Mouse (Mus musculus) brown adipose tissue, adult 24 weeks (tissue): Measurements from ENCODE around the gene Prdm16. TPM values are rescaled to one million over a fixed set of nuclear protein-coding genes. Genes with fewer than 3 reads are reported as not detected.

Source experiments
- H3K27ac ChIP-seq: fragments of 200-500 bp; replicated peaks from 2 replicates; pipeline ENCODE4 v1.5.1; 2012; ENCODE audit warnings: low read depth, mild to moderate bottlenecking, low read length
- H3K4me1 ChIP-seq: fragments of 200-500 bp; 2 replicates; pipeline ENCODE4 v1.6.1; 2012; ENCODE audit warnings: low read length, mixed read lengths; ENCODE audit not compliant: control insufficient read depth, insufficient read depth, insufficient read length
- H3K4me3 ChIP-seq: fragments of 200-500 bp; 2 replicates; pipeline ENCODE4 v1.5.1; 2012; ENCODE audit warnings: low read depth, mild to moderate bottlenecking, low read length, moderate library complexity; ENCODE audit not compliant: insufficient read depth
- polyA plus RNA-seq: library from polyadenylated mRNA; stranded (reverse); fragments of >200 nt; gene quantifications from 2 replicates; pipeline ENCODE4 v1.2.4, GENCODE M21; 2012; ENCODE audit not compliant: missing spikeins, insufficient read depth, insufficient read length

Prdm16 gene
- polyA plus RNA-seq, 1 experiment, result 10.2 TPM

DNA sequence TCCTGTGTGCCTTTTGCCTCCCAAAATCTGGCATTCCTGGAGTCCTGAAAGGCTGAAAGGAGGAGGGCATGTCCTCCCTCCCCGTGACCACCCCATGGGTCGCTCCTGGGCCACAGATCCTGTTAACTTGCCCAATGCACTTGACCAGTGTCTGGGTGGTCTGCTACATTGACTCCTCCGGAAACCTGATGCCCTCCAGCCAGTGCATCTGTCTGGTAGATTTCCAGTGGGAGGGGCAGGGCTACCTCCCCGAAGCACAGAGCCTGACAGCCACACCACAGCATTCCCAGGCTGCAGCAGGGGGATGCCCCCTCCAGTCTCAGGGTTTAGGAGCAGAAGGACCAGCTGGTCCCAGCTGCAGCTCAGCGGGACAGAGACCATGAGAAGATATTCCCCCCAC is 15.8 kb upstream of the Prdm16 start:
- no peaks in the 10 kb centered on the region for H3K4me1 ChIP-seq
- H3K4me3 ChIP-seq, result no peak overlapping the region
- no peak overlapping the region for H3K27ac ChIP-seq

DNA sequence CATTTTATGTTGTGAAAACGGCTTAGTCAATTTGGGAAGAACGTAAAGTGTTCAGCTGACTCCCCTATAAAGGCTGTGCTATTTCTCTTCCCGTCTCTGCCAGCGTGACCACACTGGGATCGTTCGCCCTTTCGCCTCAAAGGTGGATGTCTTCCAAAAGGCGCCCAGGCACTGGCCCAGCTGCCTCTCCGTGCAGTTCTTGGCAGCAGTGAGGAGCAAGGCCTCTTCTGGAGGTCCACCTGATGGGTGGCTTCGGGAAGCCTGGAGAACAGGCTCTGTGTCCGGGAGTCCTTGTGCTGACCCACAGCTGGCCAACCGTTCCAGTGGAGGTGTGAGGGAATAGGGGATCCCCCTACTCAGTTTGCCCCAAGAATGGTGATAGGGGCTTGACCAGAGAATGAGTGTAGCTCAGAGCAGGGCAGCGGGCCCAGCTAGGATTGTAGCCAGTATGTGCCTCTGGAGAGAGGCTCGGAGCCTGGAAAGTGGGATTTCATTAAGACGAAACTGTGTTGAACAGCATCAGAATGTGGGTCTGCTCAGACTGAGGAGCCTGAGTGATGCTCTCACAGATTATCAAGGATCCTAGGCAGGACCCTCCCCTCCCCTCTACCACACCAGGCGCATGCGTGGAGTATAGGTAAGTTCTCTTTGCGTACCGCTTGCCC is 12.5 kb upstream of the Prdm16 start:
- no peak overlapping the region for H3K27ac ChIP-seq

DNA sequence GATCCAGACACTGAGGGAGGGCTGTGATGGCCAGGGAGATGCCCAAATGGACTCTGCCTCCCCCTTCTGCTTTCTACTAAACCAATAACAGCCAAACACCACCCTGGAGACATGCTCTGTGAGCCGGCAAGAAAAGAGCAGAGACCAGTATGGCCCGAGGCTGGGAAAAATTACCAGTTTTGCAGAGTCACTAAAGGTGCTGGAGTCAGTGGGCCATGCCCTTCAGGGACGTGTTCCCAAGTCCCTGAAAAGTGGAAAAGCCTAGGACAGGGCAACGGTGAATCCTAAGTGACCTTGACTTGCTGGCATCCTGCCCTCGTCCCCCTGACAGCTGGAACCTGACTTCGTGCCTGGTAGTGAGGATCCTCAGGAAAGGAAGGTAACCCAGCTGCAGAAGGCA is 5.8 kb upstream of the Prdm16 start:
- Histone ChIP-seq H3K27ac (no peak overlapping the region), H3K4me1 (no peaks in the 10 kb centered on the region; the same call in 1 of the 2 replicates)

More for the DNA sequence above, 12.5 kb upstream of the Prdm16 start:
- no peaks in the 10 kb centered on the region for H3K4me1 ChIP-seq
- no peak overlapping the region for H3K4me3 ChIP-seq

DNA sequence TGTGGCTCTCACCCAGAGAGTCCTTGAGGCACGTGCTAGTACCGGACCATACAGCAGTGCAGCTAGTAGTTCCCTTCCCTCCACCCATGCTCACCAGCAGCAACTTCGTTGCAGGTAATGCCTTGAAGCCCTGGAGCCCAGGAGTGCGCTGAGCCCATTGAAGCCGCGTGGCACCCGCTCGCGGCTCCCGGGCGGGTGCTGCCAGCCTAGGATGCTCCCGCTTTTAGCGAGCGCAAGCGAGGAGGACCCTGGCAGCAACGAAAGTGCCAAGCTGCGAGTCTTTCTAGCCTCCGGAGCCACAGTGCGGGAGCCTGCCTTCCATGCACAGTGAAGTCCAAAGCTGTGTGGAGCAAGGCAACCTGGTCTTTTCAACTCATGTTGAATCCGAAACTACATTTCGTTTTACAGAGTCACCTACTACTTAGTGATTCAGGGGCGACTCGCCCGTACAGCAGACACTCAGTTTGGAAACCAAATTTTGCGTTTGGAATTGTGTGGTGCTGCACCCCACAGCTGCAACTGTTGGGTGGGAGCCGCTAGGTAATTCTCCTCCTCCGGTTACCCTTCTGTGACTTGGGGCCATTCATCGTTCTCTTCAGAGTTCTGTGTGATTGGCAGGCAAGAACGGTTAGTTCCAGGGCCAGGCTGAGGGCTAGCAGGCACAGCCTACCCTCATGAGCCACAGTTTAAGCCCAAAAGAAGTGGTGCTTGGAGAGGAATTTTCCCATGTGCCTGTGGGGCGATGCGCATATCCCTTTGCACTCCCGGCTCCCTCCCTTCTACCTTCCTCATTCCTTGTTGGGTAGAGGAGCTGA is 4.8 kb upstream of the Prdm16 start:
- no peaks in the 10 kb centered on the region; the same call in 1 of the 2 replicates for H3K4me1 ChIP-seq
- no peak overlapping the region for H3K27ac ChIP-seq
- no peak overlapping the region for H3K4me3 ChIP-seq

More for the DNA sequence above, 5.8 kb upstream of the Prdm16 start:
- no peak overlapping the region for H3K4me3 ChIP-seq

DNA sequence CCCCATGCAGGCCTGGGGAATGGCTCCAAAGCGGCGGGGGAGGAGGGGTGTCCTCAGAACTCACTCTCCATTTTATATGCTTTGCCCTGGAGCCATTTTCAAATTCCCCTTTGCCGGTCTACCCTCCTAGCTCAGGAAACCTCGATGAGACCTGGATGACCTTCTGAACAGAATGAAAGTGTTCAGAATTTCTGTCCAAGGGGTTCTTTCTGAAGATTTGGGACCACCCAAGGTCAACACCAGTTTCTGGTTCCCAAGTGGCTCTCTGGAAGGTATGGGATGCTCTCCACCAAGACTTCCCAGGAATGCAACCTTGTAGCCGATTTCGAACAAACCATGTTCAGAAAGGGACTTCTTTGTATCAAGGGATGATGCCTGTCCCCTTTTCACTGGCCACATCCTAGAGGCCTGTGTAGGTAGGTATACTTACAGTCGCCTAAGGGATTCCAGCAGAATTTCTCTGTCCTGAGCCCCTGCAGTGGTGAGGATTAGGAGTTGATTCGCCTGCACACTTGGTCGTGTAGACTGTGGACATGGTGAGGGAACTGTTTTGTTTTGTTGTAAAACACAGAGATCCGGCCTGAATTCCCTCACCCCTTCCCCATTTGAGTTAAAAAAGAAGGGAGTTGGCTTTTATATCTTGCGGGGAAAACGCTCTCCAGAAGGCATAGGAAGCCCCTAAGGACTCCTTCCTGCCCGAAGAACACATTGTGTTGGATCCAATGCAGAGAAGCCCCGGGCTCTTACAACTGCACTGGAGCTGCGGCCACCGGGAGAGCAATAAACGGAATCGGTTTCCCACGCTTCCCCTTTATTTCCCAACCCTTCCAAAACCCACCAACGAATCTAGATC is 4.0 kb upstream of the Prdm16 start:
- Histone ChIP-seq H3K4me1 (no peaks in the 10 kb centered on the region; the same call in 1 of the 2 replicates), H3K4me3 (no peak overlapping the region), H3K27ac (no peak overlapping the region)

DNA sequence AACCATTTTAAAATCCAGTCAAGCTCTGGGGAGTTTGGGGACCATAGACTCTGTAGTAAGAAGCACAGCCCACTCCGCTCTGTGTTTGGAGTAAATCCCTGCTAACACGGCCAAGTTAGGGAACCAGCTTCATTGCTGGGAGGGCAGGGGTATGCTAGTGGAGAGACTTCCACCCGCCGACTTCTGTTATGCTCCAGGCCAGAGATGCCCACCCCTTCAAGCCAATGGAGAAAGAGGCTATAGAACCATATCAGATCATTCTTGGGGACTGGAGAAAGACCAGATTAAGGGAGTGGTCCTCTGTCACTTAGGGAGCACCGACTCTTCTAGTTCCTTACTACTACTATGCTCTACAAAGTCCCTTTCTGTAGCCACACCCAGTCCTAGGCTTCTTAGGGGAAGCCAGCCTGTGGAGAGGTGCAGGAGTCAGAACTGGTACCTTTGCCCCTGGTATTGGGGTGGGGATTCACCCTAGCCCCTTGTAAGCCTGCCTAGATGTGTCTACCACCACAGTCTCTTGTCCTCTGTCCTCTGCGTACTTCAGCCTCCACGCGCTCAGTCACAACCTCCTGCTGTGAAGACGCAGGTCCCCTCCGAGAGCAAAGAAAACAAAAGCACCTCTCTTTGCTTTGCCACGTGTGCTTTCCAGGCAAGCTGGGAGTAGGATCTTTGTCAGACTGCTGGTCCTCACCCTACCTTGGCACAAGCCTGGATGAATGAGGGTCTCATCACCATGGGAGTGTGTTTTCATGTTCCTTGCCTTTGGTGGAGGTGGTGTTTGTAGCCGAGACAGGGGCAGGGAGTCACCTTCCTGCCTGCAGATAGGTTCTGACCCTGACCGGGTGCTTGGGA is 3.1 kb upstream of the Prdm16 start:
- Histone ChIP-seq H3K27ac (peak overlapping the region; percentile 50; the same call in 1 of the 2 replicates), H3K4me1 (no peaks in the 10 kb centered on the region; the same call in 1 of the 2 replicates), H3K4me3 (no peak overlapping the region; the same call in 1 of the 2 replicates)

DNA sequence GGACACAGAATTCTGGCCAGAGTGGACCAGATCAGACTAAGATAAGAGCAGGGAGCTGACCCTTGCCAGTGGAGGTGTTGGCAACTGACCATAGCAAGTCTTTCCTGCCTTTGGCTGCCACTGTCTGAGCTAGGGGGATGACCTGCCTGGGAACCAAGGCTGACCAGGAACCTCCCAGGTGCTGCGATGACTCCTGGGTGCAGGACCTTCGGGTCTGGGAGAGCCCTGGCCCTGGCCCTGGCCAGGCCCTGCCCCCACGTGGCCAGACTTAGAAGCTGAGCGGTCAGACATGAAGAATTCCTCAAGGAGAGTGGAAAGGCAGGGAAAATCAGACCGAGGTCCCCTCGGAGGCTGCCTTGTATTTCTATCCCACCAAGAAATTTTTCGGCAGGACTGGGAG is 2.5 kb upstream of the Prdm16 start:
- Histone ChIP-seq H3K4me1 (no peaks in the 10 kb centered on the region; the same call in 1 of the 2 replicates), H3K27ac (peak overlapping the region; percentile 84), H3K4me3 (peak overlapping the region; percentile 77)

DNA sequence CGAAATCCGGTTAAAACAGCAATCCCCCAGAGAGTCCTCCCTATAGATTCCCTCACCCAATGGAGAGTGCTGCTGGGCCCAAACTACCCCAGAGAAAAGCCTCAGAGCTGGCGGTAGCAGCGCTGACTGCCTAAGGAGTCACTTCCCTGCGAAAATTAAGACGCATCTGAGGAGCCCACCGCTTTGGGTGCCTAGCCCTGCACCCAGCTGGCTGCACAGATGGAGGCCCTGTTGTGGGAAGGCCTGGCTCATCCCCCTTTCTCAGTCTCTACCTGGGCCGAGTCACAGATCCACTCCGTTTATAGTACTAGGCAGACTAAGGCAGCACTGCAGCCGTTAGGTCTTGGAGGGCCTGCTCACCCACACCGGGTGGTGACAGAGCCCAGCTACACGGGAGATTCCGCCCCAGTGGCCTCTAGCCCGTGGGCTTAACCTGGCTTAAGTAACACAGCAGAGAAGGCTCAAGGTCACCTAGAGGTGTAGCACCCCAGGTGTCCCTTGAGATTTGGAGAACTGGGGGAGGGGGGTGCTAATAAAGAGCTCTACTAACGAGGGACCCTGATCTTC is 1.7 kb upstream of the Prdm16 start:
- Histone ChIP-seq H3K4me3 (peak overlapping the region; percentile 77), H3K4me1 (no peaks in the 10 kb centered on the region; the same call in 1 of the 2 replicates), H3K27ac (peak overlapping the region; percentile 84)

DNA sequence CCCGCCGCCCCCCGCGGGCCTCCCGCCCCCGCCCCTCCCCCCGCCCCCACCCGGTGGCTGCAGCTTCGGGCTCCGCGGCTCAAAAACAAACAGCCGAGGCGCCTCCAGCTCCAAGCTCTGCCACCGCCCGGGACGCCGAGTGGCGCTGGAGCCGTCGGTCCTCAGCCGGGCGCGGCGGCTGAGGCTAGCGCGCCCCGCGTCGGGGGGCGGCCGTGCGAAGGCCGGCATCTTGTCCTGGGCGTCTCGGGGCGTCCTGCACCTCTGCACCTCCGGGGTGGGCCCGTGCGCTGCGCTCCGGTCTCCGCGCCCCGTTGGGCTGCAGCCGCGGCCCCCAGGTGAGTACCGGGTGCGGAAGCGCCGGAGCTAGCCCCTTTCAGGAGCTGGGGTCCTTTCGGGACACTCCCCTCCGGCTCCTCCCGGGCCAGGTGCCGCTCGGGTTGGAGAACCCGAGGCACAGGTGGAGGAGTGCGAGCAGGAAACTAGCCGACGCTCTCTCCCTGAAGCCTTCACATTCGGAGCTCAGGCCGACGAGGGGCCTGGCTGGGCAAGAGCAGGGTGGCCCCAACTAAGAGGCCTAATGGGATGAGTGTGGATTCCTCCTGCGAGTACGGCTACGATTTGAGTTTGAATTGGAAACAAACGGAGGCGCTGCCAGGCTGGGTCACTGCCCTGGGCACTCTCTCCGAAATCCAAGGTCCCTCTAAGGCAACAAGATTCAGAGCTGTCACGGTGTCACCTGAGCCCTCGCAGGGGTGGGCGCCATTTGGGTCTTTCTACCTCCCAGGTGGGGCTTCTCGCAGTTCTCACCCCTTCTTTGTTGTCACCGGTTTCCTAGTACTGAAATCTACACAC is 1.0 kb upstream of the Prdm16 start:
- H3K27ac ChIP-seq, result peak overlapping the region; percentile 84
- H3K4me1 ChIP-seq, result no peaks in the 10 kb centered on the region; the same call in 1 of the 2 replicates
- peak overlapping the region; percentile 77 for H3K4me3 ChIP-seq

DNA sequence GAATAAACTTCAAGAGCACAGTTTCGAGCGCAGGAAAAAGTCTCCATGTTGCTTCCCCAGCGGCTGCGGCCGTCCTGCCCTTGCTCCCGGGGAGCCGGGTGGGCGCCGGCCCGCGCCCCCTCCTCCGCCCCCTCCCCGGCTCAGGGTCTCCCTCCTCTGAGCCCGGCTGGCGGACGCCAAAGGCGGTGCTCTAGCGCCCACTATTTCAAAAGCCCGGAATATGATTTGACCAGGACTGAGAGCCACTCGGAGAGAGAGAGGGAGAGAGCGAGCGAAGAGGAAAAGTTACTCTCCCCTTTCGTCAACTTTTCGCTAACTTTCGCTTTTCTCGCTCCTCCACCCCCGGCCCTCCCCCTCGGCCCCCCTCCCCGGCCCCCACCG is 630 bp downstream of the Prdm16 start:
- Histone ChIP-seq H3K4me3 (peak overlapping the region; percentile 62), H3K4me1 (no peaks in the 10 kb centered on the region; the same call in 1 of the 2 replicates), H3K27ac (peak overlapping the region; percentile 85)

DNA sequence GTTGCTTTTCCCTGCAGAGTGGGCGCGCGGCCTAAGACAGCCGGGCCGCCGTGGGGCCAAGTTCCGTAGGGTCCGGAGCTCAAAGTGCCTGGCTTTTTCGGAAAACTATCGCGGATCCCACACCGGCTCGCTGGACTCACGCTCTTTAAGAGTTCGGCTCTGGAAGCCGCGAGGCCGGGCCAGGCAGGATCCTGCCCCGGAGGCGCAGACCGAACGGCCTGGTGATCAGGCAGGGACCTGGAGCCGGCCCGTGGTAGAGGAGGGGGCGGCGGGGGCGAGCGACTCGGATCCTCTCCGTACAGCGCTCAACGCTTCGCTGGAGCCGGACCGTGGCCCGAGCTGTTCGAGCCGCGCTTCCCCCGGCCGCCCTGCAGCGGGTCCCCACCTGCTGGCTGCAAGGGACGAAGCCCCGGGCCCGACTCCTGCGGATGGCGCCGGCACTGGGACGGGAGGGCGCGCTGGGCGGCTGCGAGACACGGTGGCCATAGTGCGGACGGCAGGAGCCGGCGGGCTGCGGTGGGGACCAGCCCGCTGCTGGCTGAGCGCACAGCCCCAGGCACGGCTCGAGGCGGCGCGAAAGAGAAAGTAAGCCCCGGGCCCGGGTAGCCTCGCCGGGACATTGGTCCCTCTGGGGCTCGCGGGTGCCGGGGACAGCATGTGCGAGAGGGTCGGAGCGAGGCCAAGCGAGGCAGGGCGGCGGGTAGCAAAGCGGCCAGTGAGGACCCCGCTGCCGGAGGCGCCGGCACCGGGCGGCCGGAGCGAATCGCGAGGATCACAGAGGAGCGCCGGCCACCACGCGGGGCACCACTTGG is 1.2 kb downstream of the Prdm16 start:
- Histone ChIP-seq H3K4me1 (peaks cover 2% of the 10 kb centered on the region; the same call in 1 of the 2 replicates), H3K4me3 (peak overlapping the region; percentile 62), H3K27ac (peak overlapping the region; percentile 85)

DNA sequence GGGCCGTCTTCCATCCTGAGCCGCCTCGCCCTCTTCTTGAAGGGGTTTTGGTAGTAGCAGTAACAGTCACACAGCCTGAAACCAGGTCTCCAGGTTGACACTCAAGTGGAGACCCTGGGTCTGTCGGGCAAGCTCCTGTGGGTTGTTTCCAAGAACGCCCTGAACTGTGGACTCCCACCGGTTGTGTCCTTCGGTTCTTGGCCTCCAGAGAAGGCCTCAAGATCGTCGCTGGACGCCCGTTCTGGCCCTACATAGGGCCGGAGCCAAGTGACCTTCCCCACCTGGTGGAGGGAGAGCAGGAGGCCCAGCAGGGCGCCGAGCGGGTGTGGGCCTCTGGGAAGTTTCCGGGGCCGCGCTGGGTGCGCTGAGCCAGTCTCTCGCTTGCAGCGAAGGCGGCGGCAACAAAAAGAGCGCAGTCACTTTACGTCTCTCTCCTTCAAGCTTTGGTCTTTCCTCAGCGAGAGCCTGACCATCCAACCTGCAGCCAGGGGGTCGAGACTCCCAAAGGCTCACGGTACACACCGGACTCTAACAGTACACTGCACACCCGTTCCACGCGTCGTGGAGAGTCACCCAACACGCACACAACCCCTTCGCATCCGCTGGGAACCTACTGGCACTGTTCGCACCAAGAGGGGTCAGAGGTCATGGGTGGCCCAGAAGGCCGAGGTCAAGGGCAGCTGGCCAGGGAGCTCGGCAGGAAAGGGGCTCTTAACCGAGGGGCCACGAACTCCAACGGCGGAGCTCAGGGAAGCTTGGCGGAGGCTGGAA is 2.0 kb downstream of the Prdm16 start:
- Histone ChIP-seq H3K4me1 (peaks cover 2% of the 10 kb centered on the region; the same call in 1 of the 2 replicates), H3K27ac (peak overlapping the region; percentile 85), H3K4me3 (peak overlapping the region; percentile 62)
